8 mouse cellular contexts compared by ENCODE assay signal in genomic region chr17:46647279-46647678, GRCm38 (mm10). TPM values are rescaled to one million over a fixed set of nuclear protein-coding genes. Genes with fewer than 3 reads are reported as not detected.
DNase-seq lines count a peak whose midpoint lies in the region; ATAC-seq and TF ChIP-seq lines count a peak whose summit lies in the region.

No protein-coding gene starts in this region.

- no peak overlapping the region for H3K27ac ChIP-seq in kidney, postnatal 0 days
- H3K27ac ChIP-seq in kidney, embryonic 16.5 days (ENCODE audit: low read length) = no peak overlapping the region
- no peak overlapping the region for H3K27ac ChIP-seq in limb, embryonic 10.5 days
- H3K27ac ChIP-seq in midbrain, postnatal 0 days (ENCODE audit: low read depth, low read length) = no peak overlapping the region

- peaks cover 61% of the 10 kb centered on the region for H3K4me1 ChIP-seq in erythroblast, embryonic 14.5 days (ENCODE audit: control insufficient read depth)
- H3K4me1 ChIP-seq in kidney, postnatal 0 days (replicated peaks; ENCODE audit: insufficient read depth, low read length) = peaks cover 25% of the 10 kb centered on the region; the same call in 1 of the 2 replicates
- H3K4me1 ChIP-seq in kidney, embryonic 16.5 days (ENCODE audit: insufficient read depth, low read length) = peaks cover 46% of the 10 kb centered on the region
- H3K4me1 ChIP-seq in limb, embryonic 10.5 days = peaks cover 54% of the 10 kb centered on the region
- H3K4me1 ChIP-seq in midbrain, postnatal 0 days (ENCODE audit: insufficient read depth, low read length) = peaks cover 22% of the 10 kb centered on the region; the same call in 1 of the 2 replicates

- 90% methylated on average over 7 of the region's 7 CpGs for WGBS in kidney, postnatal 0 days
- WGBS in kidney, embryonic 16.5 days = 95% methylated on average over 7 of the region's 7 CpGs
- 93% methylated on average over 7 of the region's 7 CpGs for WGBS in limb, embryonic 10.5 days
- WGBS in midbrain, postnatal 0 days = 94% methylated on average over 7 of the region's 7 CpGs

- no peak overlapping the region for H3K9ac ChIP-seq in kidney, postnatal 0 days (ENCODE audit: low read depth, low read length)
- H3K9ac ChIP-seq in kidney, embryonic 16.5 days (replicated peaks; ENCODE audit: low read length) = no peak overlapping the region
- no peak overlapping the region for H3K9ac ChIP-seq in midbrain, postnatal 0 days (replicated peaks; ENCODE audit: low read length, poor library complexity, severe bottlenecking)

- H3K36me3 ChIP-seq in erythroblast, embryonic 14.5 days (ENCODE audit: control insufficient read depth) = peaks cover 23% of the 10 kb centered on the region
- H3K36me3 ChIP-seq in kidney, postnatal 0 days (ENCODE audit: insufficient read depth, low read length) = peaks cover 11% of the 10 kb centered on the region
- peaks cover 12% of the 10 kb centered on the region; the same call in 1 of the 2 replicates for H3K36me3 ChIP-seq in kidney, embryonic 16.5 days (ENCODE audit: insufficient read depth, low read length)
- peaks cover 27% of the 10 kb centered on the region for H3K36me3 ChIP-seq in limb, embryonic 10.5 days
- peaks cover 6% of the 10 kb centered on the region; the same call in 1 of the 2 replicates for H3K36me3 ChIP-seq in midbrain, postnatal 0 days (ENCODE audit: insufficient read depth, low read length)

- H3K4me3 ChIP-seq in erythroblast, embryonic 14.5 days (replicated peaks) = peak overlapping the region; percentile 92
- no peak overlapping the region for H3K4me3 ChIP-seq in kidney, postnatal 0 days (replicated peaks; ENCODE audit: low read depth, low read length)
- H3K4me3 ChIP-seq in kidney, embryonic 16.5 days (ENCODE audit: low read length) = no peak overlapping the region
- H3K4me3 ChIP-seq in limb, embryonic 10.5 days = peak overlapping the region; percentile 86; the same call in 1 of the 2 replicates
- H3K4me3 ChIP-seq in midbrain, postnatal 0 days (ENCODE audit: low read depth, low read length) = no peak overlapping the region

- peak overlapping the region; percentile 71; the same call in 1 of the 2 replicates for H3K4me2 ChIP-seq in kidney, postnatal 0 days (ENCODE audit: low read length)
- H3K4me2 ChIP-seq in kidney, embryonic 16.5 days (replicated peaks; ENCODE audit: low read depth, low read length) = no peak overlapping the region
- peak overlapping the region; percentile 65; the same call in 1 of the 2 replicates for H3K4me2 ChIP-seq in midbrain, postnatal 0 days (ENCODE audit: low read depth, low read length, poor library complexity, severe bottlenecking)

- no peak for DNase-seq in kidney, postnatal 0 days (ENCODE audit: low spot score)
- DNase-seq in limb, embryonic 10.5 days (ENCODE audit: low spot score) = no peak
- DNase-seq in midbrain, postnatal 0 days (ENCODE audit: low spot score) = no peak
- DNase-seq in gastrocnemius, postnatal 25 days = no peak
- no peak for DNase-seq in spleen, postnatal 36 days (ENCODE audit: low spot score in 2 of 2)

- no peaks in the 10 kb centered on the region for H3K27me3 ChIP-seq in erythroblast, embryonic 14.5 days (ENCODE audit: control insufficient read depth)
- no peaks in the 10 kb centered on the region for H3K27me3 ChIP-seq in kidney, postnatal 0 days (ENCODE audit: insufficient read depth, low read length)
- H3K27me3 ChIP-seq in kidney, embryonic 16.5 days (ENCODE audit: insufficient read depth, low read length) = no peaks in the 10 kb centered on the region
- H3K27me3 ChIP-seq in limb, embryonic 10.5 days (ENCODE audit: low read depth, poor library complexity, severe bottlenecking) = no peaks in the 10 kb centered on the region
- no peaks in the 10 kb centered on the region for H3K27me3 ChIP-seq in midbrain, postnatal 0 days (ENCODE audit: insufficient read depth, low read length)

- no peak for ATAC-seq in erythroblast, adult 5-6 weeks (replicated peaks; ENCODE audit: low FRiP score, poor library complexity, severe bottlenecking)
- no peak for ATAC-seq in kidney, postnatal 0 days (replicated peaks; ENCODE audit: low FRiP score, low read depth)
- no peak for ATAC-seq in kidney, embryonic 16.5 days (ENCODE audit: low FRiP score, low TSS enrichment)
- ATAC-seq in midbrain, postnatal 0 days (ENCODE audit: low FRiP score) = no peak

- TF ChIP-seq CTCF in kidney, postnatal 0 days (IDR thresholded peaks at IDR 0.05; ENCODE audit: low read depth) = no peak
- no peak for TF ChIP-seq CTCF in midbrain, postnatal 0 days (IDR thresholded peaks at IDR 0.05)

- no peaks in the 10 kb centered on the region for H3K9me3 ChIP-seq in erythroblast, embryonic 14.5 days (ENCODE audit: control insufficient read depth, low read length)
- no peaks in the 10 kb centered on the region for H3K9me3 ChIP-seq in kidney, postnatal 0 days (replicated peaks; ENCODE audit: low read length)
- H3K9me3 ChIP-seq in kidney, embryonic 16.5 days (ENCODE audit: low read length) = no peaks in the 10 kb centered on the region
- H3K9me3 ChIP-seq in limb, embryonic 10.5 days (replicated peaks) = no peaks in the 10 kb centered on the region
- no peaks in the 10 kb centered on the region for H3K9me3 ChIP-seq in midbrain, postnatal 0 days (ENCODE audit: low read length)

RNA-seq across cellular contexts. Expression of gene Mrpl2, which starts 1.2 kb away (rescaled TPM):
- 34.1 and 35.9 TPM in 2 replicates for polyA plus RNA-seq in erythroblast, embryonic 14.5 days (2012)
- 35.5 and 61.9 TPM in 2 replicates for total RNA-seq in erythroblast, adult 5-6 weeks (2015; ENCODE audit: low replicate concordance)
- total RNA-seq in erythroblast, adult 5-6 weeks (2017; ENCODE audit: low replicate concordance) = 19.5 and 41.6 TPM in 2 replicates
- polyA plus RNA-seq in kidney, postnatal 0 days (2015; fragmentation: Nextera tagmentation; extraction: Ambion mirVana) = 144 and 157 TPM in 2 replicates
- 118 and 123 TPM in 2 replicates for polyA plus RNA-seq in kidney, embryonic 16.5 days (2015; fragmentation: Nextera tagmentation; extraction: Ambion mirVana)
- 140 and 144 TPM in 2 replicates for polyA plus RNA-seq in limb, embryonic 10.5 days (2016; fragmentation: Nextera tagmentation; extraction: Ambion mirVana)
- 46.7 and 47.4 TPM in 2 replicates for total RNA-seq in midbrain, postnatal 0 days (2014; rRNA removed)
- polyA plus RNA-seq in midbrain, postnatal 0 days (2015; fragmentation: Nextera tagmentation; extraction: Ambion mirVana) = 85.5 and 85.7 TPM in 2 replicates
- 100 to 1,000 TPM in 1 of 2 experiments, 10 to 100 TPM in 1; 99.2 to 110 TPM for total RNA-seq in gastrocnemius, postnatal 25 days (2021)

RNA-seq across cellular contexts. Expression of gene Klc4, which starts 1.5 kb away (rescaled TPM):
- polyA plus RNA-seq in erythroblast, embryonic 14.5 days (2012) = 2.0 TPM in 2 replicates
- total RNA-seq in erythroblast, adult 5-6 weeks (2015; ENCODE audit: low replicate concordance) = 0.38 and 1.3 TPM in 2 replicates
- 7.7 and 12.0 TPM in 2 replicates for total RNA-seq in erythroblast, adult 5-6 weeks (2017; ENCODE audit: low replicate concordance)
- 47.6 and 50.4 TPM in 2 replicates for polyA plus RNA-seq in kidney, postnatal 0 days (2015; fragmentation: Nextera tagmentation; extraction: Ambion mirVana)
- 49.7 and 58.0 TPM in 2 replicates for polyA plus RNA-seq in kidney, embryonic 16.5 days (2015; fragmentation: Nextera tagmentation; extraction: Ambion mirVana)
- 23.6 and 28.8 TPM in 2 replicates for polyA plus RNA-seq in limb, embryonic 10.5 days (2016; fragmentation: Nextera tagmentation; extraction: Ambion mirVana)
- 24.5 and 28.5 TPM in 2 replicates for total RNA-seq in midbrain, postnatal 0 days (2014; rRNA removed)
- 20.0 and 22.2 TPM in 2 replicates for polyA plus RNA-seq in midbrain, postnatal 0 days (2015; fragmentation: Nextera tagmentation; extraction: Ambion mirVana)
- total RNA-seq in gastrocnemius, postnatal 25 days (2021) = 10 to 100 TPM; 12.7 to 15.0 TPM

RNA-seq across cellular contexts. Expression of gene Cul7, which starts 2.9 kb away (rescaled TPM):
- polyA plus RNA-seq in erythroblast, embryonic 14.5 days (2012) = 1.3 and 2.3 TPM in 2 replicates
- total RNA-seq in erythroblast, adult 5-6 weeks (2015; ENCODE audit: low replicate concordance) = 1.9 and 3.8 TPM in 2 replicates
- total RNA-seq in erythroblast, adult 5-6 weeks (2017; ENCODE audit: low replicate concordance) = 0.68 and 1.1 TPM in 2 replicates
- polyA plus RNA-seq in kidney, postnatal 0 days (2015; fragmentation: Nextera tagmentation; extraction: Ambion mirVana) = 29.0 and 33.3 TPM in 2 replicates
- 62.2 and 68.2 TPM in 2 replicates for polyA plus RNA-seq in kidney, embryonic 16.5 days (2015; fragmentation: Nextera tagmentation; extraction: Ambion mirVana)
- 40.3 and 48.0 TPM in 2 replicates for polyA plus RNA-seq in limb, embryonic 10.5 days (2016; fragmentation: Nextera tagmentation; extraction: Ambion mirVana)
- 83.5 and 92.4 TPM in 2 replicates for total RNA-seq in midbrain, postnatal 0 days (2014; rRNA removed)
- polyA plus RNA-seq in midbrain, postnatal 0 days (2015; fragmentation: Nextera tagmentation; extraction: Ambion mirVana) = 26.2 and 26.6 TPM in 2 replicates
- total RNA-seq in gastrocnemius, postnatal 25 days (2021) = 10 to 100 TPM in 1 of 2 experiments, 1 to 10 TPM in 1; 8.8 to 14.4 TPM

RNA-seq across cellular contexts. Expression of gene Ptk7, which starts 18.0 kb away (rescaled TPM):
- 0.03 and 0.04 TPM in 2 replicates for polyA plus RNA-seq in erythroblast, embryonic 14.5 days (2012)
- total RNA-seq in erythroblast, adult 5-6 weeks (2015; ENCODE audit: low replicate concordance) = not detected in 2 replicates
- total RNA-seq in erythroblast, adult 5-6 weeks (2017; ENCODE audit: low replicate concordance) = not detected in 2 replicates
- 94.0 and 103 TPM in 2 replicates for polyA plus RNA-seq in kidney, postnatal 0 days (2015; fragmentation: Nextera tagmentation; extraction: Ambion mirVana)
- 153 and 157 TPM in 2 replicates for polyA plus RNA-seq in kidney, embryonic 16.5 days (2015; fragmentation: Nextera tagmentation; extraction: Ambion mirVana)
- polyA plus RNA-seq in limb, embryonic 10.5 days (2016; fragmentation: Nextera tagmentation; extraction: Ambion mirVana) = 102 and 142 TPM in 2 replicates
- 61.8 and 62.6 TPM in 2 replicates for total RNA-seq in midbrain, postnatal 0 days (2014; rRNA removed)
- 22.5 and 22.9 TPM in 2 replicates for polyA plus RNA-seq in midbrain, postnatal 0 days (2015; fragmentation: Nextera tagmentation; extraction: Ambion mirVana)
- total RNA-seq in gastrocnemius, postnatal 25 days (2021) = 1 to 10 TPM; 1.1 to 1.3 TPM

RNA-seq across cellular contexts. Expression of gene Rrp36, which starts 26.9 kb away (rescaled TPM):
- polyA plus RNA-seq in erythroblast, embryonic 14.5 days (2012) = 2.0 and 2.6 TPM in 2 replicates
- 2.1 and 7.9 TPM in 2 replicates for total RNA-seq in erythroblast, adult 5-6 weeks (2015; ENCODE audit: low replicate concordance)
- 7.7 and 11.3 TPM in 2 replicates for total RNA-seq in erythroblast, adult 5-6 weeks (2017; ENCODE audit: low replicate concordance)
- polyA plus RNA-seq in kidney, postnatal 0 days (2015; fragmentation: Nextera tagmentation; extraction: Ambion mirVana) = 44.4 and 47.2 TPM in 2 replicates
- polyA plus RNA-seq in kidney, embryonic 16.5 days (2015; fragmentation: Nextera tagmentation; extraction: Ambion mirVana) = 69.2 and 69.6 TPM in 2 replicates
- polyA plus RNA-seq in limb, embryonic 10.5 days (2016; fragmentation: Nextera tagmentation; extraction: Ambion mirVana) = 70.8 and 72.5 TPM in 2 replicates
- total RNA-seq in midbrain, postnatal 0 days (2014; rRNA removed) = 26.9 and 27.6 TPM in 2 replicates
- polyA plus RNA-seq in midbrain, postnatal 0 days (2015; fragmentation: Nextera tagmentation; extraction: Ambion mirVana) = 47.1 and 52.2 TPM in 2 replicates
- 10 to 100 TPM in 1 of 2 experiments, 1 to 10 TPM in 1; 7.5 to 12.1 TPM for total RNA-seq in gastrocnemius, postnatal 25 days (2021)

Comparison
In these comparisons a context has a peak if more than half of its experiments do, and no peak if none do; other contexts are left out.
1. H3K4me3 ChIP-seq: peak in erythroblast, embryonic 14.5 days (single experiment) and limb, embryonic 10.5 days (single experiment); none in kidney, postnatal 0 days (single experiment), kidney, embryonic 16.5 days (single experiment) and midbrain, postnatal 0 days (single experiment).